Mouse (Mus musculus) limb, embryonic 14.5 days (tissue): Measurements from ENCODE around the gene St6gal1. TPM values are rescaled to one million over a fixed set of nuclear protein-coding genes. Genes with fewer than 3 reads are reported as not detected.

Experiments
- ATAC-seq: fragments of 200-750 bp; cut with Nextera tagmentation; 2 replicates; pipeline ENCODE4 v1.8.0; 2017; ENCODE audit warnings: low read depth, moderate number of reproducible peaks, moderate TSS enrichment; ENCODE audit not compliant: low FRiP score
- DNase-seq: peaks from one replicate; pipeline ENCODE4 v3.0.0-alpha.2; 2015; ENCODE audit warnings: low spot score
- H3K27ac ChIP-seq: fragments of 300-500 bp; sonication (generic); replicated peaks from 2 replicates; pipeline ENCODE4 v1.5.1; 2014; ENCODE audit warnings: low read depth, mild to moderate bottlenecking, low read length, moderate library complexity, mixed read lengths
- H3K27me3 ChIP-seq: fragments of 300-500 bp; sonication (generic); 2 replicates; pipeline ENCODE4 v1.6.1; 2014; ENCODE audit warnings: low read length, mixed read lengths; ENCODE audit not compliant: control insufficient read depth, insufficient read depth
- H3K36me3 ChIP-seq: fragments of 300-500 bp; sonication (generic); 2 replicates; pipeline ENCODE4 v1.6.1; 2014; ENCODE audit warnings: mild to moderate bottlenecking, low read length, moderate library complexity, mixed read lengths; ENCODE audit not compliant: control insufficient read depth, insufficient read depth
- H3K4me1 ChIP-seq: fragments of 300-500 bp; sonication (generic); 2 replicates; pipeline ENCODE4 v1.6.1; 2014; ENCODE audit warnings: antibody characterized with exemption, low read length, mixed read lengths; ENCODE audit not compliant: control insufficient read depth, insufficient read depth
- H3K4me2 ChIP-seq: fragments of 300-500 bp; sonication (generic); replicated peaks from 2 replicates; pipeline ENCODE4 v1.6.1; 2014; ENCODE audit warnings: low read depth, mild to moderate bottlenecking, low read length, moderate library complexity; ENCODE audit not compliant: severe bottlenecking
- H3K4me3 ChIP-seq: fragments of 300-500 bp; sonication (generic); replicated peaks from 2 replicates; pipeline ENCODE4 v1.5.1; 2014; ENCODE audit warnings: low read length
- H3K9ac ChIP-seq: fragments of 300-500 bp; sonication (generic); 2 replicates; pipeline ENCODE4 v1.6.1; 2014; ENCODE audit warnings: mild to moderate bottlenecking, low read depth, low read length, moderate library complexity; ENCODE audit not compliant: severe bottlenecking
- H3K9me3 ChIP-seq: fragments of 300-500 bp; sonication (generic); 2 replicates; pipeline ENCODE4 v1.6.1; 2016; ENCODE audit warnings: low read length; ENCODE audit not compliant: control insufficient read depth
- POLR2A ChIP-seq: fragments of 200-500 bp; IDR thresholded peaks from 2 replicates; pipeline ENCODE4 v1.8.0; 2012; ENCODE audit warnings: inconsistent platforms, mild to moderate bottlenecking, moderate library complexity, borderline replicate concordance; ENCODE audit not compliant: insufficient read depth, insufficient read length; ENCODE audit errors: extremely low read depth
- WGBS: fragments of 180-500 bp; shearing (Covaris S2); extraction: QIAGEN DNeasy Blood & Tissue Kit; methylation state at CpG from one replicate; pipeline ENCODE4 v1.1.7; 2014; 5-methylcytosine and 5-hydroxymethylcytosine counted together
- polyA plus RNA-seq, 2 experiments: library from polyadenylated mRNA; depleted of rRNA in 1 of 2; stranded (reverse) in 1 of 2; unstranded in 1 of 2; fragments of >200 nt; fragmentation: Nextera tagmentation in 1 of 2; extraction: Ambion mirVana in 1 of 2; gene quantifications; 2 replicates each; pipeline versions ENCODE4 v1.2.1 to v1.2.3; 2012 to 2014

The St6gal1 gene
- polyA plus RNA-seq, 2 experiments: 13.3 to 16.8 TPM

- no peak overlapping the region for H3K4me3 ChIP-seq
- H3K4me2 ChIP-seq: no peak overlapping the region
- DNase-seq: no peak
- 70% methylated on average over 9 of the region's 9 CpGs for WGBS
- no peaks in the 10 kb centered on the region for H3K9me3 ChIP-seq
- peaks cover 24% of the 10 kb centered on the region for H3K4me1 ChIP-seq
- H3K36me3 ChIP-seq: no peaks in the 10 kb centered on the region
- no peak overlapping the region for H3K9ac ChIP-seq
- no peak overlapping the region for H3K27ac ChIP-seq
- no peak for TF ChIP-seq POLR2A
- no peak for ATAC-seq
- H3K27me3 ChIP-seq: no peaks in the 10 kb centered on the region
These were observed 48.1 kb downstream of the St6gal1 start for GRCm38 (mm10) chr16:23272521-23273230.

- Histone ChIP-seq H3K27ac (no peak overlapping the region), H3K4me2 (no peak overlapping the region), H3K4me3 (no peak overlapping the region), H3K9ac (no peak overlapping the region), H3K36me3 (no peaks in the 10 kb centered on the region), H3K9me3 (no peaks in the 10 kb centered on the region), H3K4me1 (peaks cover 24% of the 10 kb centered on the region), H3K27me3 (no peaks in the 10 kb centered on the region)
- no peak for DNase-seq
- WGBS: 75% methylated on average over 6 of the region's 6 CpGs
- ATAC-seq: no peak
- TF ChIP-seq POLR2A: no peak
These were observed 49.5 kb downstream of the St6gal1 start for GRCm38 (mm10) chr16:23274005-23274404.

- Histone ChIP-seq H3K4me2 (no peak overlapping the region), H3K36me3 (no peaks in the 10 kb centered on the region), H3K27me3 (no peaks in the 10 kb centered on the region), H3K9me3 (no peaks in the 10 kb centered on the region), H3K27ac (no peak overlapping the region), H3K4me3 (no peak overlapping the region), H3K4me1 (peaks cover 22% of the 10 kb centered on the region), H3K9ac (no peak overlapping the region)
- DNase-seq (no peak), ATAC-seq (no peak)
- no peak for TF ChIP-seq POLR2A
- 86% methylated on average over 7 of the region's 7 CpGs for WGBS
These were observed 50.2 kb downstream of the St6gal1 start for GRCm38 (mm10) chr16:23274606-23275310.

- no peaks in the 10 kb centered on the region for H3K27me3 ChIP-seq
- 92% methylated on average over 2 of the region's 2 CpGs for WGBS
- no peaks in the 10 kb centered on the region for H3K9me3 ChIP-seq
- no peak for ATAC-seq
- no peak overlapping the region for H3K9ac ChIP-seq
- no peak overlapping the region for H3K27ac ChIP-seq
- DNase-seq: no peak
- no peak overlapping the region for H3K4me2 ChIP-seq
- no peak overlapping the region for H3K4me3 ChIP-seq
- no peak for TF ChIP-seq POLR2A
- H3K36me3 ChIP-seq: no peaks in the 10 kb centered on the region
- peaks cover 18% of the 10 kb centered on the region for H3K4me1 ChIP-seq
These were observed 51.1 kb downstream of the St6gal1 start for GRCm38 (mm10) chr16:23275661-23276060.

GRCm38 (mm10) chr16:23279879-23280741 is 55.6 kb downstream of the St6gal1 start:
- Histone ChIP-seq H3K4me1 (peaks cover 11% of the 10 kb centered on the region), H3K36me3 (no peaks in the 10 kb centered on the region), H3K27ac (no peak overlapping the region), H3K4me3 (no peak overlapping the region), H3K4me2 (no peak overlapping the region), H3K9ac (no peak overlapping the region), H3K27me3 (no peaks in the 10 kb centered on the region), H3K9me3 (no peaks in the 10 kb centered on the region)
- DNase-seq (no peak), ATAC-seq (no peak)
- no peak for TF ChIP-seq POLR2A
- 44% methylated on average over 9 of the region's 9 CpGs for WGBS
